Mouse (Mus musculus): Measurements from ENCODE around the gene Krt35. TPM values are rescaled to one million over a fixed set of nuclear protein-coding genes. Genes with fewer than 3 reads are reported as not detected.

Krt35 gene
- polyA plus RNA-seq, 1 experiment from 2014 or later, result not detected

GRCm38 (mm10) chr11:100120331-100120730 is 24.3 kb upstream of the Krt35 start:
- Histone ChIP-seq H3K9ac (ENCODE audit: low read depth, low read length) (no peak overlapping the region), H3K4me3 (ENCODE audit: low read length) (no peak overlapping the region), H3K4me2 (ENCODE audit: low read length) (no peak overlapping the region), H3K27me3 (replicated peaks; ENCODE audit: control insufficient read depth, insufficient read depth, low read length) (no peaks in the 10 kb centered on the region), H3K27ac (ENCODE audit: low read depth, low read length) (no peak overlapping the region), H3K9me3 (ENCODE audit: control insufficient read depth, low read length) (no peaks in the 10 kb centered on the region), H3K4me1 (ENCODE audit: control insufficient read depth, insufficient read depth, low read depth, low read length) (no peaks in the 10 kb centered on the region), H3K36me3 (ENCODE audit: control insufficient read depth, insufficient read depth, low read length) (no peaks in the 10 kb centered on the region)
- ATAC-seq, result no peak
- 90% methylated on average over 5 of the region's 5 CpGs for WGBS

GRCm38 (mm10) chr11:100113742-100114029 is 17.6 kb upstream of the Krt35 start:
- WGBS, result 80% methylated on average over 2 of the region's 2 CpGs
- ATAC-seq, result no peak
- no peaks in the 10 kb centered on the region for H3K4me1 ChIP-seq (ENCODE audit: control insufficient read depth, insufficient read depth, low read depth, low read length)
- no peak overlapping the region for H3K4me3 ChIP-seq (ENCODE audit: low read length)
- no peak overlapping the region for H3K4me2 ChIP-seq (ENCODE audit: low read length)
- H3K27ac ChIP-seq (ENCODE audit: low read depth, low read length), result no peak overlapping the region
- H3K27me3 ChIP-seq (replicated peaks; ENCODE audit: control insufficient read depth, insufficient read depth, low read length), result no peaks in the 10 kb centered on the region
- H3K9me3 ChIP-seq (ENCODE audit: control insufficient read depth, low read length), result no peaks in the 10 kb centered on the region
- no peak overlapping the region for H3K9ac ChIP-seq (ENCODE audit: low read depth, low read length)
- H3K36me3 ChIP-seq (ENCODE audit: control insufficient read depth, insufficient read depth, low read length), result no peaks in the 10 kb centered on the region

GRCm38 (mm10) chr11:100112935-100113741 is 17.1 kb upstream of the Krt35 start:
- Histone ChIP-seq H3K9ac (ENCODE audit: low read depth, low read length) (no peak overlapping the region), H3K27me3 (replicated peaks; ENCODE audit: control insufficient read depth, insufficient read depth, low read length) (no peaks in the 10 kb centered on the region), H3K27ac (ENCODE audit: low read depth, low read length) (no peak overlapping the region), H3K4me2 (ENCODE audit: low read length) (no peak overlapping the region), H3K4me3 (ENCODE audit: low read length) (no peak overlapping the region), H3K9me3 (ENCODE audit: control insufficient read depth, low read length) (no peaks in the 10 kb centered on the region), H3K4me1 (ENCODE audit: control insufficient read depth, insufficient read depth, low read depth, low read length) (no peaks in the 10 kb centered on the region), H3K36me3 (ENCODE audit: control insufficient read depth, insufficient read depth, low read length) (no peaks in the 10 kb centered on the region)
- 84% methylated on average over 11 of the region's 11 CpGs for WGBS
- ATAC-seq, result no peak

- no peak for ATAC-seq
- no peak within 1 kb of the TSS for H3K27ac ChIP-seq (ENCODE audit: low read depth, low read length)
- no peaks in the 10 kb centered on the region for H3K4me1 ChIP-seq (ENCODE audit: control insufficient read depth, insufficient read depth, low read depth, low read length)
- H3K9me3 ChIP-seq (ENCODE audit: control insufficient read depth, low read length), result no peaks in the 10 kb centered on the region
- no peak within 1 kb of the TSS for H3K9ac ChIP-seq (ENCODE audit: low read depth, low read length)
- 88% methylated on average over 6 of the region's 6 CpGs for WGBS
- no peak within 1 kb of the TSS for H3K4me3 ChIP-seq (ENCODE audit: low read length)
- no peak within 1 kb of the TSS for H3K4me2 ChIP-seq (ENCODE audit: low read length)
- H3K27me3 ChIP-seq (replicated peaks; ENCODE audit: control insufficient read depth, insufficient read depth, low read length), result no peaks in the 10 kb centered on the region
- no peaks in the 10 kb centered on the region for H3K36me3 ChIP-seq (ENCODE audit: control insufficient read depth, insufficient read depth, low read length)
Measured at GRCm38 (mm10) chr11:100105576-100106122, 9.6 kb upstream of the Krt35 start, which contains the start of gene Krt36. Gene Krt36, minus strand, starts transcription at chr11:100105626.

- 67% methylated on average over 15 of the region's 15 CpGs for WGBS
- Histone ChIP-seq H3K36me3 (ENCODE audit: control insufficient read depth, insufficient read depth, low read length) (no peaks in the 10 kb centered on the region), H3K4me1 (ENCODE audit: control insufficient read depth, insufficient read depth, low read depth, low read length) (no peaks in the 10 kb centered on the region), H3K27me3 (replicated peaks; ENCODE audit: control insufficient read depth, insufficient read depth, low read length) (no peaks in the 10 kb centered on the region), H3K4me3 (ENCODE audit: low read length) (no peak overlapping the region), H3K9ac (ENCODE audit: low read depth, low read length) (no peak overlapping the region), H3K4me2 (ENCODE audit: low read length) (no peak overlapping the region), H3K9me3 (ENCODE audit: control insufficient read depth, low read length) (no peaks in the 10 kb centered on the region), H3K27ac (ENCODE audit: low read depth, low read length) (no peak overlapping the region)
- ATAC-seq, result no peak
Measured at GRCm38 (mm10) chr11:100102693-100103429, 6.8 kb upstream of the Krt35 start.

GRCm38 (mm10) chr11:100100391-100100790 is 4.3 kb upstream of the Krt35 start:
- no peak overlapping the region for H3K4me2 ChIP-seq (ENCODE audit: low read length)
- no peaks in the 10 kb centered on the region for H3K27me3 ChIP-seq (replicated peaks; ENCODE audit: control insufficient read depth, insufficient read depth, low read length)
- no peaks in the 10 kb centered on the region for H3K36me3 ChIP-seq (ENCODE audit: control insufficient read depth, insufficient read depth, low read length)
- 85% methylated on average over 4 of the region's 4 CpGs for WGBS
- no peak overlapping the region for H3K9ac ChIP-seq (ENCODE audit: low read depth, low read length)
- no peaks in the 10 kb centered on the region for H3K9me3 ChIP-seq (ENCODE audit: control insufficient read depth, low read length)
- H3K4me1 ChIP-seq (ENCODE audit: control insufficient read depth, insufficient read depth, low read depth, low read length), result no peaks in the 10 kb centered on the region
- ATAC-seq, result no peak
- no peak overlapping the region for H3K4me3 ChIP-seq (ENCODE audit: low read length)
- no peak overlapping the region for H3K27ac ChIP-seq (ENCODE audit: low read depth, low read length)

GRCm38 (mm10) chr11:100097819-100098218 is 1.8 kb upstream of the Krt35 start:
- Histone ChIP-seq H3K4me1 (ENCODE audit: control insufficient read depth, insufficient read depth, low read depth, low read length) (no peaks in the 10 kb centered on the region), H3K27me3 (replicated peaks; ENCODE audit: control insufficient read depth, insufficient read depth, low read length) (no peaks in the 10 kb centered on the region), H3K4me2 (ENCODE audit: low read length) (no peak overlapping the region), H3K9ac (ENCODE audit: low read depth, low read length) (no peak overlapping the region), H3K4me3 (ENCODE audit: low read length) (no peak overlapping the region), H3K36me3 (ENCODE audit: control insufficient read depth, insufficient read depth, low read length) (no peaks in the 10 kb centered on the region), H3K9me3 (ENCODE audit: control insufficient read depth, low read length) (no peaks in the 10 kb centered on the region), H3K27ac (ENCODE audit: low read depth, low read length) (no peak overlapping the region)
- 76% methylated on average over 9 of the region's 9 CpGs for WGBS
- ATAC-seq, result no peak

GRCm38 (mm10) chr11:100088378-100089025 is 7.5 kb downstream of the Krt35 start:
- H3K27me3 ChIP-seq (replicated peaks; ENCODE audit: control insufficient read depth, insufficient read depth, low read length), result no peaks in the 10 kb centered on the region
- no peak for ATAC-seq
- no peak overlapping the region for H3K27ac ChIP-seq (ENCODE audit: low read depth, low read length)
- H3K4me3 ChIP-seq (ENCODE audit: low read length), result no peak overlapping the region
- no peaks in the 10 kb centered on the region for H3K36me3 ChIP-seq (ENCODE audit: control insufficient read depth, insufficient read depth, low read length)
- 68% methylated on average over 7 of the region's 7 CpGs for WGBS
- H3K9me3 ChIP-seq (ENCODE audit: control insufficient read depth, low read length), result no peaks in the 10 kb centered on the region; the same call in 1 of the 2 replicates
- no peak overlapping the region for H3K9ac ChIP-seq (ENCODE audit: low read depth, low read length)
- no peak overlapping the region for H3K4me2 ChIP-seq (ENCODE audit: low read length)
- no peaks in the 10 kb centered on the region for H3K4me1 ChIP-seq (ENCODE audit: control insufficient read depth, insufficient read depth, low read depth, low read length)

GRCm38 (mm10) chr11:100087861-100088260 is 8.2 kb downstream of the Krt35 start, which contains the start of gene Krt32:
Gene Krt32, minus strand, starts transcription at chr11:100088226.
- H3K9ac ChIP-seq (ENCODE audit: low read depth, low read length), result no peak within 1 kb of the TSS
- no peaks in the 10 kb centered on the region; the same call in 1 of the 2 replicates for H3K9me3 ChIP-seq (ENCODE audit: control insufficient read depth, low read length)
- 91% methylated on average over 10 of the region's 10 CpGs for WGBS
- no peak for ATAC-seq
- no peak within 1 kb of the TSS for H3K4me2 ChIP-seq (ENCODE audit: low read length)
- H3K27me3 ChIP-seq (replicated peaks; ENCODE audit: control insufficient read depth, insufficient read depth, low read length), result no peaks in the 10 kb centered on the region
- no peak within 1 kb of the TSS for H3K27ac ChIP-seq (ENCODE audit: low read depth, low read length)
- H3K4me1 ChIP-seq (ENCODE audit: control insufficient read depth, insufficient read depth, low read depth, low read length), result no peaks in the 10 kb centered on the region
- H3K4me3 ChIP-seq (ENCODE audit: low read length), result no peak within 1 kb of the TSS
- no peaks in the 10 kb centered on the region for H3K36me3 ChIP-seq (ENCODE audit: control insufficient read depth, insufficient read depth, low read length)
